Mouse (Mus musculus): ENCODE results near the gene Sumf1. TPM values are rescaled to one million over a fixed set of nuclear protein-coding genes. Genes with fewer than 3 reads are reported as not detected.

Gene Sumf1
- total and polyA plus RNA-seq, 3 experiments = 11.0 to 23.1 (median 14.9) TPM

GRCm38 (mm10) chr6:108168723-108169122 lies 16.7 kb downstream of the Sumf1 start:
- peaks cover 18 to 39% of the 10 kb centered on the region in 2 experiments for H3K36me3 ChIP-seq (replicated peaks in 1 of 2; ENCODE audit: control insufficient read depth in 1 of 2, insufficient read depth in 1 of 2, low read length in 1 of 2)
- no peak overlapping the region for H3K9ac ChIP-seq (ENCODE audit: insufficient read depth, low read depth)
- dilution Hi-C loops (cut with MboI; ENCODE audit: extremely low pct_ligation_motif_present, extremely low pct_unique_long_range_greater_than_20kb, low sequenced_read_pairs) (no loop called here), in situ Hi-C loops (cut with MboI; ENCODE audit: low pct_ligation_motif_present, low pct_unique_long_range_greater_than_20kb, low sequenced_read_pairs) (no loop called here)
- no peak for DNase-seq (ENCODE audit: extremely low read depth)
- H3K79me2 ChIP-seq (replicated peaks; ENCODE audit: control insufficient read depth, extremely low read depth, insufficient read depth, poor library complexity, severe bottlenecking) = peaks cover 2% of the 10 kb centered on the region; the same call in 1 of the 2 replicates
- peak overlapping the region; percentile 25; the same call in 1 of the 2 replicates for H3K4me2 ChIP-seq (ENCODE audit: insufficient read depth, low read depth, poor library complexity, severe bottlenecking)
- peaks cover 3% of the 10 kb centered on the region for H3K9me3 ChIP-seq (replicated peaks; ENCODE audit: low read length)
- no peaks in the 10 kb centered on the region for H3K27me3 ChIP-seq (replicated peaks)
- H3K4me3 ChIP-seq (replicated peaks in 1 of 3; ENCODE audit: low read depth in 2 of 3, low read length in 2 of 3, poor library complexity in 1 of 3) = no peak overlapping the region
- peaks cover 24 to 48% of the 10 kb centered on the region in 2 experiments for H3K4me1 ChIP-seq (ENCODE audit: control insufficient read depth in 1 of 2, insufficient read depth in 2 of 2)
- H3K27ac ChIP-seq (ENCODE audit: insufficient read depth, low read depth) = no peak overlapping the region
- TF ChIP-seq ELF1 (IDR thresholded peaks at IDR 0.05; ENCODE audit: low read depth, low read length) (no peak), MEF2A (IDR thresholded peaks at IDR 0.05; ENCODE audit: borderline replicate concordance, low read depth, low read length) (peak; percentile 61; the same call in 1 of the 2 replicates)

- no peak for DNase-seq (ENCODE audit: extremely low read depth)
- Histone ChIP-seq H3K27ac (ENCODE audit: insufficient read depth, low read depth) (peak overlapping the region; percentile 21; the same call in 1 of the 2 replicates), H3K4me1 (ENCODE audit: control insufficient read depth in 1 of 2, insufficient read depth in 2 of 2) (peaks cover 24 to 48% of the 10 kb centered on the region in 2 experiments), H3K9ac (ENCODE audit: insufficient read depth, low read depth) (no peak overlapping the region; the same call in 1 of the 2 replicates), H3K27me3 (replicated peaks) (no peaks in the 10 kb centered on the region), H3K79me2 (replicated peaks; ENCODE audit: control insufficient read depth, extremely low read depth, insufficient read depth, poor library complexity, severe bottlenecking) (peaks cover 2% of the 10 kb centered on the region; the same call in 1 of the 2 replicates), H3K4me2 (ENCODE audit: insufficient read depth, low read depth, poor library complexity, severe bottlenecking) (peak overlapping the region; percentile 69; the same call in 1 of the 2 replicates), H3K9me3 (replicated peaks; ENCODE audit: low read length) (peaks cover 3% of the 10 kb centered on the region), H3K36me3 (replicated peaks in 1 of 2; ENCODE audit: control insufficient read depth in 1 of 2, insufficient read depth in 1 of 2, low read length in 1 of 2) (peaks cover 14 to 36% of the 10 kb centered on the region in 2 experiments), H3K4me3 (replicated peaks in 1 of 3; ENCODE audit: low read depth in 2 of 3, low read length in 2 of 3, poor library complexity in 1 of 3) (no peak overlapping the region)
- in situ Hi-C loops (cut with MboI; ENCODE audit: low pct_ligation_motif_present, low pct_unique_long_range_greater_than_20kb, low sequenced_read_pairs) = no loop called here
- no peak for TF ChIP-seq SMC3 (IDR thresholded peaks at IDR 0.05; ENCODE audit: low read depth, low read length)
- TF ChIP-seq ZKSCAN1 (IDR thresholded peaks at IDR 0.05; ENCODE audit: borderline replicate concordance, low read depth, low read length) = no peak
- TF ChIP-seq MXI1 (IDR thresholded peaks at IDR 0.05; ENCODE audit: low read depth, low read length) = peak; percentile 74; the same call in 1 of the 2 replicates
- peak; percentile 96 for TF ChIP-seq MAX (IDR thresholded peaks at IDR 0.05; ENCODE audit: low read length)
- peak; percentile 51 for TF ChIP-seq USF1 (IDR thresholded peaks at IDR 0.05; ENCODE audit: low read depth, low read length)
- TF ChIP-seq GABPA (IDR thresholded peaks at IDR 0.05; ENCODE audit: insufficient replicate concordance, low read depth, low read length) = no peak
- TF ChIP-seq MYC (IDR thresholded peaks at IDR 0.05; ENCODE audit: low read depth, low read length) = peak; percentile 96
- peak; percentile 23; the same call in 1 of the 2 replicates for TF ChIP-seq TCF12 (IDR thresholded peaks at IDR 0.05; ENCODE audit: low read depth, low read length)
- dilution Hi-C loops (cut with MboI; ENCODE audit: extremely low pct_ligation_motif_present, extremely low pct_unique_long_range_greater_than_20kb, low sequenced_read_pairs) = no loop called here
Measured at GRCm38 (mm10) chr6:108167946-108168680, 17.3 kb downstream of the Sumf1 start.

GRCm38 (mm10) chr6:108165598-108165997 lies 19.8 kb downstream of the Sumf1 start:
- no peak overlapping the region for H3K4me3 ChIP-seq (replicated peaks in 1 of 3; ENCODE audit: low read depth in 2 of 3, low read length in 2 of 3, poor library complexity in 1 of 3)
- peaks cover 2% of the 10 kb centered on the region for H3K9me3 ChIP-seq (replicated peaks; ENCODE audit: low read length)
- 0 out of 2 replicates have a peak overlapping the region, but pooled peaks have one; percentile 14 for H3K9ac ChIP-seq (ENCODE audit: insufficient read depth, low read depth)
- H3K79me2 ChIP-seq (replicated peaks; ENCODE audit: control insufficient read depth, extremely low read depth, insufficient read depth, poor library complexity, severe bottlenecking) = no peaks in the 10 kb centered on the region; the same call in 1 of the 2 replicates
- in situ Hi-C loops (cut with MboI; ENCODE audit: low pct_ligation_motif_present, low pct_unique_long_range_greater_than_20kb, low sequenced_read_pairs) (no loop called here), dilution Hi-C loops (cut with MboI; ENCODE audit: extremely low pct_ligation_motif_present, extremely low pct_unique_long_range_greater_than_20kb, low sequenced_read_pairs) (no loop called here)
- H3K27ac ChIP-seq (ENCODE audit: insufficient read depth, low read depth) = no peak overlapping the region
- H3K36me3 ChIP-seq (replicated peaks in 1 of 2; ENCODE audit: control insufficient read depth in 1 of 2, insufficient read depth in 1 of 2, low read length in 1 of 2) = peaks cover 0 to 23% of the 10 kb centered on the region in 2 experiments
- H3K4me1 ChIP-seq (ENCODE audit: control insufficient read depth in 1 of 2, insufficient read depth in 2 of 2) = peaks cover 24 to 48% of the 10 kb centered on the region in 2 experiments
- no peaks in the 10 kb centered on the region for H3K27me3 ChIP-seq (replicated peaks)
- DNase-seq (ENCODE audit: extremely low read depth) = no peak
- H3K4me2 ChIP-seq (ENCODE audit: insufficient read depth, low read depth, poor library complexity, severe bottlenecking) = peak overlapping the region; percentile 63; the same call in 1 of the 2 replicates
- TF ChIP-seq CHD1 (IDR thresholded peaks at IDR 0.05; ENCODE audit: low read depth, low read length) = peak; percentile 82; the same call in 1 of the 2 replicates
- no peak for TF ChIP-seq MYC (IDR thresholded peaks at IDR 0.05; ENCODE audit: low read depth, low read length)
- TF ChIP-seq HCFC1 (IDR thresholded peaks at IDR 0.05; ENCODE audit: low read depth, low read length) = 0 out of 2 replicates have a peak, but pooled peaks have one; percentile 15

Data from CH12.LX (cell line).